Mouse (Mus musculus): Measurements from ENCODE around the gene Crot. TPM values are rescaled to one million over a fixed set of nuclear protein-coding genes. Genes with fewer than 3 reads are reported as not detected.

Crot gene
- 10 to 100 TPM; 23.4 to 26.7 TPM for total RNA-seq (2021)
- long read RNA-seq, experiment 1, transcript Crot-201 (18 exons, 2,996 nt): major isoform, 38 of 48 reads
- long read RNA-seq, experiment 1, partial matches to known transcripts: 3 of 48 reads
- long read RNA-seq, experiment 1, other reads (novel, unspliced or antisense): 7 of 48 reads
- long read RNA-seq, experiment 2, transcript Crot-201 (18 exons, 2,996 nt): major isoform, 32 of 46 reads
- long read RNA-seq, experiment 2, partial matches to known transcripts: 4 of 46 reads
- long read RNA-seq, experiment 2, other reads (novel, unspliced or antisense): 10 of 46 reads

GRCm38 (mm10) chr5:8996686-8997512, at the start of gene Crot:
TSS of gene Crot (minus strand) at chr5:8997324.
- intact Hi-C loops (cut with DNase I): no loop called here
- peak; percentile 91 to 92 for DNase-seq (ENCODE audit: low spot score in 2 of 2)

GRCm38 (mm10) chr5:9045904-9046303, 48.8 kb upstream of the Crot start:
- intact Hi-C loops (cut with DNase I): loop anchor here (10.0 kb wide), 1 partner anchor 171 kb away; no protein-coding TSS in a partner anchor
- no peak for DNase-seq (ENCODE audit: low spot score in 2 of 2)

- intact Hi-C loops (cut with DNase I): loop anchor here (10.0 kb wide), 1 partner anchor 170 kb away; no protein-coding TSS in a partner anchor
- no peak for DNase-seq (ENCODE audit: low spot score in 2 of 2)
These were observed 47.7 kb upstream of the Crot start for GRCm38 (mm10) chr5:9044821-9045220.

- intact Hi-C loops (cut with DNase I): loop anchor here (10.0 kb wide), 1 partner anchor 169 kb away; no protein-coding TSS in a partner anchor
- no peak for DNase-seq (ENCODE audit: low spot score in 2 of 2)
These were observed 46.6 kb upstream of the Crot start for GRCm38 (mm10) chr5:9043582-9044267.

- intact Hi-C loops (cut with DNase I): loop anchor here (10.0 kb wide), 1 partner anchor 168 kb away; no protein-coding TSS in a partner anchor
- no peak for DNase-seq (ENCODE audit: low spot score in 2 of 2)
These were observed 45.7 kb upstream of the Crot start for GRCm38 (mm10) chr5:9042721-9043416.

GRCm38 (mm10) chr5:9040665-9041215, 43.6 kb upstream of the Crot start:
- intact Hi-C loops (cut with DNase I): loop anchor here (10.0 kb wide), 1 partner anchor 166 kb away; no protein-coding TSS in a partner anchor

GRCm38 (mm10) chr5:9039978-9040377, 42.9 kb upstream of the Crot start:
- intact Hi-C loops (cut with DNase I): loop anchor here (10.0 kb wide), 1 partner anchor 165 kb away; no protein-coding TSS in a partner anchor
- no peak for DNase-seq (ENCODE audit: low spot score in 2 of 2)

More at GRCm38 (mm10) chr5:9040665-9041215, 43.6 kb upstream of the Crot start:
- no peak for DNase-seq (ENCODE audit: low spot score in 2 of 2)

GRCm38 (mm10) chr5:9037292-9037691, 40.2 kb upstream of the Crot start:
- intact Hi-C loops (cut with DNase I): no loop called here
- no peak for DNase-seq (ENCODE audit: low spot score in 2 of 2)

- no peak for DNase-seq (ENCODE audit: low spot score in 2 of 2)
- intact Hi-C loops (cut with DNase I): no loop called here
These were observed 38.3 kb upstream of the Crot start for GRCm38 (mm10) chr5:9035457-9035856.

GRCm38 (mm10) chr5:9034535-9034934, 37.4 kb upstream of the Crot start:
- DNase-seq (ENCODE audit: low spot score in 2 of 2): no peak
- intact Hi-C loops (cut with DNase I): no loop called here

- intact Hi-C loops (cut with DNase I): no loop called here
- no peak for DNase-seq (ENCODE audit: low spot score in 2 of 2)
These were observed 36.7 kb upstream of the Crot start for GRCm38 (mm10) chr5:9033843-9034242.

- intact Hi-C loops (cut with DNase I): no loop called here
- DNase-seq (ENCODE audit: low spot score in 2 of 2): no peak
These were observed 35.5 kb upstream of the Crot start for GRCm38 (mm10) chr5:9032641-9033040.

GRCm38 (mm10) chr5:9032101-9032590, 35.0 kb upstream of the Crot start:
- no peak for DNase-seq (ENCODE audit: low spot score in 2 of 2)
- intact Hi-C loops (cut with DNase I): no loop called here

- no peak for DNase-seq (ENCODE audit: low spot score in 2 of 2)
- intact Hi-C loops (cut with DNase I): no loop called here
These were observed 31.2 kb upstream of the Crot start for GRCm38 (mm10) chr5:9028266-9028841.

GRCm38 (mm10) chr5:9015352-9015751, 18.2 kb upstream of the Crot start:
- intact Hi-C loops (cut with DNase I): no loop called here
- DNase-seq (ENCODE audit: low spot score in 2 of 2): peak; percentile 20 to 34

GRCm38 (mm10) chr5:9014774-9015173, 17.6 kb upstream of the Crot start:
- intact Hi-C loops (cut with DNase I): no loop called here

GRCm38 (mm10) chr5:9011374-9011773, 14.2 kb upstream of the Crot start:
- peak; percentile 5 to 7 for DNase-seq (ENCODE audit: low spot score in 2 of 2)
- intact Hi-C loops (cut with DNase I): no loop called here

More at GRCm38 (mm10) chr5:9014774-9015173, 17.6 kb upstream of the Crot start:
- DNase-seq (ENCODE audit: low spot score in 2 of 2): no peak

- no peak for DNase-seq (ENCODE audit: low spot score in 2 of 2)
- intact Hi-C loops (cut with DNase I): no loop called here
These were observed 13.0 kb upstream of the Crot start for GRCm38 (mm10) chr5:9010166-9010565.

All from left cerebral cortex, postnatal 14 days (tissue).